Mouse (Mus musculus) midbrain, embryonic 11.5 days (tissue): ENCODE measurements at regions not wholly inside any gene's neighbourhood (a gene's known extent, or its start where the extent isn't known, plus 50 kb on each side); places are given as distances from the start of the nearest gene placed in this dataset.

ENCODE experiments used
- ATAC-seq: fragments of 200-750 bp; cut with Nextera tagmentation; 2 replicates; pipeline ENCODE4 v1.8.0; 2017; ENCODE audit warnings: moderate TSS enrichment, moderate library complexity; ENCODE audit not compliant: low FRiP score
- DNase-seq: peaks from one replicate; pipeline ENCODE4 v3.0.0; 2015; ENCODE audit warnings: low spot score; ENCODE audit errors: missing footprints
- H3K27ac ChIP-seq: fragments of 300-500 bp; sonication (generic); 2 replicates; pipeline ENCODE4 v1.5.1; 2014; ENCODE audit warnings: low read depth, low read length
- H3K27me3 ChIP-seq: fragments of 300-500 bp; sonication (generic); 2 replicates; pipeline ENCODE4 v1.6.1; 2014; ENCODE audit warnings: mild to moderate bottlenecking, low read length, moderate library complexity, mixed read lengths; ENCODE audit not compliant: control insufficient read depth, insufficient read depth
- H3K36me3 ChIP-seq: fragments of 300-500 bp; sonication (generic); 2 replicates; pipeline ENCODE4 v1.6.1; 2014; ENCODE audit warnings: mild to moderate bottlenecking, low read length, moderate library complexity, mixed read lengths; ENCODE audit not compliant: control insufficient read depth, insufficient read depth
- H3K4me1 ChIP-seq: fragments of 300-500 bp; sonication (generic); 2 replicates; pipeline ENCODE4 v1.6.1; 2014; ENCODE audit warnings: low read length; ENCODE audit not compliant: control insufficient read depth, insufficient read depth
- H3K4me2 ChIP-seq: fragments of 300-500 bp; sonication (generic); 2 replicates; pipeline ENCODE4 v1.6.1; 2014; ENCODE audit warnings: mild to moderate bottlenecking, moderate library complexity
- H3K4me3 ChIP-seq: fragments of 300-500 bp; sonication (generic); 2 replicates; pipeline ENCODE4 v1.5.1; 2014; ENCODE audit warnings: low read depth, low read length
- H3K9ac ChIP-seq: fragments of 300-500 bp; sonication (generic); 2 replicates; pipeline ENCODE4 v1.6.1; 2014; ENCODE audit warnings: low read length
- H3K9me3 ChIP-seq: fragments of 300-500 bp; sonication (generic); 2 replicates; pipeline ENCODE4 v1.6.1; 2016; ENCODE audit warnings: low read length; ENCODE audit not compliant: control insufficient read depth
- WGBS: fragments of 180-500 bp; shearing (Covaris S2); extraction: QIAGEN DNeasy Blood & Tissue Kit; methylation state at CpG from one replicate; pipeline ENCODE4 v1.1.7; 2014; 5-methylcytosine and 5-hydroxymethylcytosine counted together

DNA sequence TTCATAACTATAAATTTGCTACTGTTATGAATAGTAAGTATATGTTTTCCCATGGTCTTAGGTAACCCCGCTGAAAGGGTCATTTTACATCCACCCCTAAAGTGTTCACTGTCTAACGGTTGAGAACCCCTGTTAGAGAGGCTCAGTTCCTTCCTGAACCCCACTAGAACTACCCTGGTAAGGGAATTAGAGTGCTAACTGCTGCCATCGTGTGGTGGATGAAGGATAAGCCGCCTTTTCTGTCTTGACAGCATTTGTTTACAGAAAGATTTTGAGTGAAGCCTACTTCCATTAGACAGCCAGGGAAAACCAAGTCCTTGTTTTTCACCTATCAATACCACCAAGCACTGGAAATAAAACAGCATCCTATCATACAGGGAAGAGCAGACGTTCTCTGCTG is 90.3 kb upstream of the Tbx22 start:
- Histone ChIP-seq H3K9me3 (no peaks in the 10 kb centered on the region), H3K4me2 (no peak overlapping the region), H3K27ac (no peak overlapping the region), H3K4me3 (no peak overlapping the region), H3K9ac (no peak overlapping the region), H3K27me3 (no peaks in the 10 kb centered on the region), H3K4me1 (no peaks in the 10 kb centered on the region), H3K36me3 (no peaks in the 10 kb centered on the region)
- 28% methylated on average over 5 of the region's 5 CpGs for WGBS
- ATAC-seq (no peak), DNase-seq (peak; percentile 87)
